ENCODE assay signal across 9 mouse cellular contexts in the genomic region with DNA sequence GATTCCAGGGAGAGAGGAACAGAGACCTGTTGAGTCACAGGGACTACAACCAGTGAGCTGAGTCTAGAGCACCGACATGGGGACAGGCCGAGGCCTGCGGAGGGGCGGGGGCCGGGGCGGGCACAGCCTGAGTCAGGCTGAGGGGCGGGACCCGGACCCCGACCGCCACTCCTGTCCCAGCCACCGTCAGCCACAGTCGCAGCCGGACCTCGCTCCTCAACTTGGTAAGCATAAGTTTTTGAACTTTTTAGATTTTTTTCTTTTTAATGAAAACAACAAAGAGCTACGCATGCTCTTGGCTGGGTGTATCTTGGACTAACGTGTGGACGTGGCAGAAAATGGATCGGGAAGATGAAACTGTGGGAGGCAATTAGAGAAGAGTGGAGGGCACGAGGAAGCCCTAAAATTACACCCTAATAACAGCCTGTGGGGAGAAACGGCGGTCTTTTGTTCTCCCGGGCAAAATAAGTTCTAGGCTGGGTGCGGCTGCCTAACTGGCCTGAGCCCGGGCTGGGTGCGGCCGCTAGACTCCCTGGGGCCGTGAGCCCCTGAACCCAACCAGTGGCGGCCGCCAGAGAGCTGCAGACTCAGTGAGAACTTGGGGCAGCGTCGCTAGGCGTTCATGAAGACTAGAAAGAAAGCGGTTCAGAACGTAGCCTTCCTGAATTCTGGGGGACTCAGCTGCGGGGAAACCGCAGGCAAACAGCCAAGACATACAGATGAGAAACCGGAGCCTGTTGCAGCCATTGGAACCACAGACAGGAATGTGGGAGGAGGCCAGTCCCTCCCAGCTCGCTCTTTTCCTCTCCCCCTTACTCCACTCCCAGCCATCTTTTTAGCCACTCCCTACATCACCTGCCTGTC. TPM values are rescaled to one million over a fixed set of nuclear protein-coding genes. Genes with fewer than 3 reads are reported as not detected.
DNase-seq lines count a peak whose midpoint lies in the region; ATAC-seq and TF ChIP-seq lines count a peak whose summit lies in the region.
"Had no signal": no experiment of that assay in that cellular context is flagged by ENCODE, and none has a peak within 500 bp of the region (broad histone marks: within the 10 kb centered on the region; RNA-seq: fewer than 3 reads in every experiment).

A gene (plus strand): TSS at position 159 of the 864 bp plus-strand sequence.

- no peaks in the 10 kb centered on the region for H3K9me3 ChIP-seq in liver, embryonic 12.5 days (replicated peaks)

- H3K4me3 ChIP-seq in liver, embryonic 12.5 days, result peak within 1 kb of the TSS; percentile 59
- H3K4me3 ChIP-seq in myocyte, result peak within 1 kb of the TSS; percentile 65
- peak within 1 kb of the TSS; percentile 83 for H3K4me3 ChIP-seq in testis, adult 2 months (ENCODE audit: control insufficient read depth, low read depth, low read length)

- no peaks in the 10 kb centered on the region for H3K27me3 ChIP-seq in liver, embryonic 12.5 days (replicated peaks)
- no peaks in the 10 kb centered on the region for H3K27me3 ChIP-seq in myocyte (ENCODE audit: control insufficient read depth, insufficient read depth, insufficient read length)
- H3K27me3 ChIP-seq in testis, adult 2 months (ENCODE audit: control insufficient read depth, insufficient read depth, low read length), result no peaks in the 10 kb centered on the region

- H3K27ac ChIP-seq in liver, embryonic 12.5 days, result peak within 1 kb of the TSS; percentile 58; the same call in 1 of the 2 replicates
- peak within 1 kb of the TSS; percentile 70 for H3K27ac ChIP-seq in testis, adult 2 months (ENCODE audit: control insufficient read depth, insufficient read depth, low read depth, low read length)

- peak within 1 kb of the TSS; percentile 71 for H3K9ac ChIP-seq in liver, embryonic 12.5 days

- peaks cover 39% of the 10 kb centered on the region for H3K79me2 ChIP-seq in myocyte (ENCODE audit: control insufficient read depth, insufficient read depth)

- TF ChIP-seq POLR2A in myocyte (IDR thresholded peaks at IDR 0.05; ENCODE audit: insufficient read length, low read depth), result peak; percentile 68
- no peak; the same call in 1 of the 2 replicates for TF ChIP-seq POLR2A in testis, adult 2 months (IDR thresholded peaks at IDR 0.05; ENCODE audit: control insufficient read depth, low read depth, low read length)

- ATAC-seq in frontal cortex, adult (ENCODE audit: low TSS enrichment), result no peak
- ATAC-seq in liver, embryonic 12.5 days, result peak; percentile 90

- no peak within 1 kb of the TSS for H3ac ChIP-seq in myocyte (ENCODE audit: control insufficient read depth, insufficient read length)

- 0 out of 2 replicates have a peak, but pooled peaks cover 4% of the 10 kb centered on the region for H3K36me3 ChIP-seq in liver, embryonic 12.5 days
- H3K36me3 ChIP-seq in myocyte (ENCODE audit: control insufficient read depth, insufficient read depth), result peaks cover 22% of the 10 kb centered on the region
- H3K36me3 ChIP-seq in testis, adult 2 months (ENCODE audit: control insufficient read depth, insufficient read depth, low read length), result no peaks in the 10 kb centered on the region

- peaks cover 17% of the 10 kb centered on the region for H3K4me1 ChIP-seq in liver, embryonic 12.5 days
- H3K4me1 ChIP-seq in testis, adult 2 months (ENCODE audit: control insufficient read depth, insufficient read depth, low read length), result peaks cover 5% of the 10 kb centered on the region

- no peak for TF ChIP-seq CTCF in testis, adult 2 months (IDR thresholded peaks at IDR 0.05; ENCODE audit: control insufficient read depth, insufficient read depth, insufficient replicate concordance, low read depth, low read length)

- peak in 1 of 2 experiments; percentile 8 for DNase-seq in frontal cortex, adult 2 months (ENCODE audit: extremely low spot score in 1 of 2, low spot score in 1 of 2)
- peak; percentile 16 for DNase-seq in c-Kit-positive CD71-positive TER-119-positive erythroid progenitor cells, embryonic 14.5 days (ENCODE audit: low spot score)
- peak; percentile 54 for DNase-seq in gastrocnemius, postnatal 25 days
- DNase-seq in induced T-regulatory cell, adult 2 months (ENCODE audit: low read depth), result peak; percentile 77

- peak within 1 kb of the TSS; percentile 77 for H3K4me2 ChIP-seq in liver, embryonic 12.5 days
- peak within 1 kb of the TSS; percentile 76 for H3K4me2 ChIP-seq in myocyte (ENCODE audit: low read depth)

- under 1% methylated on average over 38 of the region's 38 CpGs for WGBS in liver, embryonic 12.5 days (ENCODE audit: insufficient replicate concordance)

TF ChIP-seq in myocyte, 11 proteins besides CTCF, POLR2A, EP300 and RAD21:
- TF ChIP-seq POLR2AphosphoS2 (IDR thresholded peaks at IDR 0.05; ENCODE audit: insufficient read length, low read depth) (peak; percentile 86), MYOG (IDR thresholded peaks at IDR 0.05; ENCODE audit: control insufficient read depth in 1 of 3, insufficient read depth in 1 of 3, insufficient read length in 2 of 3, low read depth in 2 of 3) (no peak), MYOD1 (IDR thresholded peaks at IDR 0.05; ENCODE audit: control insufficient read depth in 1 of 3, insufficient read length in 2 of 3, low read depth in 2 of 3) (no peak)

RNA-seq across cellular contexts. Expression of the gene that starts here (rescaled TPM):
- 20.6 and 23.9 TPM in 2 replicates for polyA plus RNA-seq in frontal cortex, adult 2 months (2012; rRNA removed)
- 10 to 100 TPM; 50.6 to 90.7 TPM for total RNA-seq in gastrocnemius, postnatal 25 days (2021)
- polyA plus RNA-seq in liver, embryonic 12.5 days (2016; fragmentation: Nextera tagmentation; extraction: Ambion mirVana), result 158 and 165 TPM in 2 replicates
- 1,972 TPM for polyA plus RNA-seq in myocyte (2012; fragmentation: generic; extraction: Trizol)
- 22.1 and 26.0 TPM in 2 replicates for polyA plus RNA-seq in testis, adult 2 months (2012; rRNA removed)
- total RNA-seq: MEL had no signal

Comparison
In these comparisons a context has a peak if more than half of its experiments do, and no peak if none do; other contexts are left out.
1. RNA of the gene that starts here (polyA plus RNA-seq): 1,972 TPM in myocyte (single experiment); 158 to 165 TPM in liver, embryonic 12.5 days, 22.1 to 26.0 TPM in testis, adult 2 months and 20.6 to 23.9 TPM in frontal cortex, adult 2 months; every median in the first group is over 10 times any median in the second.
2. Peak in every context shown above with its lines, with median percentiles within 50 percentile points of each other: H3K4me3 ChIP-seq.